Mouse (Mus musculus) CD4-positive, CD25-positive, alpha-beta regulatory T cell (primary cell): ENCODE results near the gene Lrriq4. TPM values are rescaled to one million over a fixed set of nuclear protein-coding genes. Genes with fewer than 3 reads are reported as not detected.

Source experiments
- polyA plus RNA-seq: library from polyadenylated mRNA; unstranded; fragments of 100-300 nt; shearing (Covaris generic); gene quantifications from one replicate; pipeline ENCODE4 v1.2.1, GENCODE M21; 2017

The Lrriq4 gene
- not detected for polyA plus RNA-seq

DNA sequence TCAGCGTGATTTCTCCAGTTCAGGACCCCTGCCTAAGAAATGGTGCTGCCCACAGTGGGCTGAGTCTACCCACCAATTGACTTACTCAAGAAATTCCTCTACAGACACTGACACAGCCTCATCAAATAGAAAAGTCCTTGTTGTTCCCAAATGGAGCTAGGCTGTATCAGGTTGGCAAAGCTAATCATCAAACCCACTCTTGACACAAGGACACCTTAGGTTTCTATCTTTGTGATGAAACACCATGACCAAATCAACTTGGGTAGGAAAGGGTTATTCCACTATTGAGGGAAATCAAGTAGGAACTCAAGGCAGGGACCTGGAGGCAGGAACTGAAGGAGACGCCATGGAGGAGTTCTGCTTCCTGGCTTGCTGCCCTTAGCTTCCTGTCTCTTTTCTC lies at the start of gene Lrriq4:
TSS of gene Lrriq4 (plus strand) at position 301 of the 400 bp plus-strand sequence.

DNA sequence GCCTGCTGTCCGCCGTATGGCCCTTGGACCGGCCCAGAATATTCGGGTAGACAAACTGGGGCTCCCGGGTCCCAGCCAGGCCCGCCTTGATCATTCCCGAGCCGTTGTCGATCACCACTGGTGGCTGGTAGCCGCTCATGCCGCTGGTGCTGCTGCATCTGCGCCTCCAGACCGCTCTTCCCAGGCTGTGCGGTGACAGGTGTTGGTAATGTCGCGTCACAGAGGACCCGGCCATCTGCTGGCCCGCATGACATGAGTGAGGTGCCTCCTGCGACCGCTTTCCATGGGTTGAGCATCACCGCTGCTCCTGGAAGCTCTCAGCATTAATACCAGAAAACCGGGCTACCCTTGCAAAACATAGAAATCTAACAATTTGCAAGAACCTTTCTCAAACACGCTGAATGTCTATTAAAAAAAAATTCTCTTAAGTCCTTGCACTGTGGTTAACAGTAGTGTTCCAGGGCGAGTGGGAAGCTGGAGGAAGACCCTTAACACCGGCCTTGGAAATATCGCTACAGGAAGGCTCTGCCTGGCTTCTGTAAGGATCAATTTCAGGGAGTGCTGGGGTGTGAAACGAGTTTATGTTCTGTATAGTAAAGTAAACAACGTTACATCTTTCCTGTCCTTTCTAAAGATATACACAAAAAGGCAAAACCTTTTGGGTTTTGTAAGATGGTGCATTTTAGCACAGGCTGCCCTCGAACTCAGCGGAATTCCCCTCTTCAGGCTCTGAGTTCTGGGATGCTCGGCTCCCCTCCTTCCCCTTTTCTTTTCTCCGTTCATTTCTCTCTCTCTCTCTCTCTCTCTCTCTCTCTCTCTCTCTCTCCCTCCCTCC lies 44.4 kb upstream of the Lrriq4 start, which contains the start of gene Actrt3:
TSS of gene Actrt3 (minus strand) at position 229 of the 835 bp plus-strand sequence.

DNA sequence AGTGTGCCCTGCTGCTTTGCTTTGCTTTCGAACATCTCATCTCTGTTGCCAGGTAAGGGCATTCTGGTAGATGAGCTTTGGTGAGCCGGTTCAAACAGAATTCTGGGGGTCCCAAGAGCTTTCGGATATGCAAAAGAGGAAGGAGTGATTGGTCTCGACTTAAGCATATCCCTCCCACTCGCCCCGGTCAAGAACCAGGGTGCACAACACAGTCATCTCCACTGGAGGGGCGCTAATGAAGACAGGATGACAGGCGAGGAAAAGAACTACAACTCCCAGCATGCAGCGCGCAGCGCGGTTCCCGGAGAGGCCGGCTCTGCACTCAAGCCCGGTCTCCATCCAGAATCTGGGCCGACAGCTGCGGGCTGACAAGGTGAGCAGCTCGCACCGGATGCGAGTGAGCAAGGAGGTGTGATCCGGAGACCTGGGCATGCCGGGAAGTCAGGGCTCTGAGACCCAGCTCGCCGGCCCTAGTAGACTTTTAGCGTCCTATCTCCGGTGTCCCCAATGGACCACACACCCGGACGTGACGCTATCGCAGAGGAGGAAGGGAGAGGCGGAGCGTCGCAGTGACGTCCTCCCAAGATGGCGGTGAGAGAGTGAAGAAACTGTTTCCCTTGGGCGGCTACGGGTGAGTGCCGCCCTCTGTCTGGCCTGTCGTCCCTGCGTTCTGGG lies 42.1 kb upstream of the Lrriq4 start, which contains the start of gene Mynn:
TSS of gene Mynn (plus strand) at position 1 of the 675 bp plus-strand sequence.

DNA sequence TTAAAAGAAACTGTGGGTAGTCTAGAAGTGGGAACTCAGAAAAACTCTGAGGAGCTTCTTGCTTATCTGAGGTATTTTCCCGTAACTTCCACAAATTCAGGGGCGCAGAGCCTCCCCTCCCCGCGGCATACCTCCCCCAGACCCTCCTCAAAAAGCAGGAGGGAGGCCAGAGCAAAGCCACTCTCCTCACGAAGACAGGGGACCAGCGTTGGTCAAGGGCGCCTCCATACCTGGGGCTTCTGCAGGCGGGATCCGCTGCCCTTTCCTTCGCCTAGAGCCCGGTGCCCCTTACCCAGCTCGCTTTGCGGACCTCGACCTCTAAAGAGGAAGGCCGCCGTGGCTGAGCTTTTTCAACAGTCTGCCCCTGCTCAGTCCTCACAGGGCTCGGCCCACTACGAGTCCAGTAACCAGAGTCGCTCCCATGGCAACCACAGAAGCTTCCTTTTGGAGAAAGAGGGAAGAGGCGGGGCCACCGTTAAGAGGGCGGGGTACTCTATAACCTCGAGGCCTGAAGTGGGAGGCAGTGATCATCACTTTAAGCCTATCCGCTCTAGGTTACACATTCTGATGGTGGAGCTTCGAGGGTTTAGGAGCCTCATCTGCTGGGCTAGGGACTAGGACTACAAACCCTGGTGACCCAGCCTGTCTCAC lies 3.3 kb downstream of the Lrriq4 start, which contains the start of gene Lrrc34:
TSS of gene Lrrc34 (minus strand) at position 430 of the 651 bp plus-strand sequence.

DNA sequence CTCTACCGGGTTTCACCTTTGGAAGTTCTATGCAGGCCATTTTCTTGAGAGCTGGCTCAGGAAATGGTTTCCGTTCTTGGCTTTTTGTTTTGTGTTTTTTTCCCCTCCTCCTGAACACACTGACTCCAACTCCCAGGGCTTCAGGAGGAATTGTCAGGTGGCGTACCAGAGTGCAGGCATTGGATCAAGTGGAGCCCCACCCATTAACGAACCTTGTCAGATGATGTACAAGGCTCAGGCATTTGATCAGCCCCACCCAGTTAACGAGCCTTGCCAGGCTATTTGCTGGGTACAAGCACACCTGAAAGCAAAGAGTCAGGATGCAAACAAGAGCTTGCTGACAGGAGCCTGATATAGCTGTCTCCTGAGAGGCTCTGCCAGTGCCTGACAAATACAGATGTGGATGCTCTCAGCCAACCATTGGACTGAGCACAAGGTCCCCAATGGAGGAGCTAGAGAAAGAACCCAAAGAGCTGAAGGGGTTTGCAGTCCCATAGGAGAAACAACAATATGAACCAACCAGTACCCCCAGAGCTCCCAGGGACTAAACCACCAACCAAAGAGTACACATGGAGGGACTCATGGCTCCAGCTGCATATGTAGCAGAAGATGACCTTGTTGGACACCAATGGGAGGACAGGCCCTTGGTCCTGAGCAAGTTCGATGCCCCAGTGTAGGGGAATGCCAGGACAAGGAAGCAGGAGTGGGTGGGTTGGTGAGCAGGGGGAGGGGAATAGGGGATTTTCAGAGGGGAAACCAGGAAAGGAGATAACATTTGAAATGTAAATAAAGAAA lies 55.6 kb downstream of the Lrriq4 start, which contains the start of gene Lrrc31:
TSS of gene Lrrc31 (minus strand) at position 133 of the 795 bp plus-strand sequence.

Other genes with a start within 250 kb of the Lrriq4 start
- gene Mecom, start 96.5 kb upstream of the Lrriq4 start, polyA plus RNA-seq: 0.23 TPM
- gene Actrt3, start 44.6 kb upstream of the Lrriq4 start, polyA plus RNA-seq: 0.14 TPM
- gene Mynn, start 42.4 kb upstream of the Lrriq4 start, polyA plus RNA-seq: 43.6 TPM
- 0.16 TPM for gene Lrrc34, start 3.4 kb downstream of the Lrriq4 start, polyA plus RNA-seq
- gene Lrrc31, start 55.3 kb downstream of the Lrriq4 start, polyA plus RNA-seq: 0.07 TPM
- not detected for gene Samd7, start 101.8 kb downstream of the Lrriq4 start, polyA plus RNA-seq
- gene Sec62, start 148.4 kb downstream of the Lrriq4 start, polyA plus RNA-seq: 69.0 TPM
- 3.4 TPM for gene Gpr160, start 211.4 kb downstream of the Lrriq4 start, polyA plus RNA-seq